Mouse (Mus musculus) v-Abl transformed pro-B cells (cell line): Measurements from ENCODE around the gene Zfp148.

ENCODE experiments used
- in situ Hi-C, 2 experiments: fragments of 400-800 bp; cut with MboI; formaldehyde crosslinking; loops; one replicate each; pipeline ENCODE4 v1.15.1; 2025; ENCODE audit not compliant: unreplicated experiment in 2 of 2

The Zfp148 gene

GRCm38 (mm10) chr16:33519916-33520568, 139.4 kb downstream of the Zfp148 start:
- in situ Hi-C loops: no loop called here

- in situ Hi-C loops: no loop called here
These were observed 141.9 kb downstream of the Zfp148 start for GRCm38 (mm10) chr16:33522516-33522915.

GRCm38 (mm10) chr16:33523571-33523970, 142.9 kb downstream of the Zfp148 start:
- in situ Hi-C loops: no loop called here

- in situ Hi-C loops: no loop called here
These were observed 149.1 kb downstream of the Zfp148 start for GRCm38 (mm10) chr16:33529502-33530454.

- in situ Hi-C loops: no loop called here
These were observed 150.5 kb downstream of the Zfp148 start for GRCm38 (mm10) chr16:33531184-33531583.

- in situ Hi-C loops: no loop called here
These were observed 155.8 kb downstream of the Zfp148 start for GRCm38 (mm10) chr16:33536456-33536855.

- in situ Hi-C loops: no loop called here
These were observed 157.0 kb downstream of the Zfp148 start for GRCm38 (mm10) chr16:33537499-33538225.

GRCm38 (mm10) chr16:33544346-33544745, 163.7 kb downstream of the Zfp148 start:
- in situ Hi-C loops: no loop called here

- in situ Hi-C loops: no loop called here
These were observed 164.9 kb downstream of the Zfp148 start for GRCm38 (mm10) chr16:33545530-33545929.

- in situ Hi-C loops: no loop called here
These were observed 173.2 kb downstream of the Zfp148 start for GRCm38 (mm10) chr16:33553689-33554342.
